Mouse (Mus musculus) myocyte (in vitro differentiated cells): ENCODE data around the gene Ddx6. TPM values are rescaled to one million over a fixed set of nuclear protein-coding genes. Genes with fewer than 3 reads are reported as not detected.
A peak's percentile ranks its signal among the peaks of the same experiment; 100 is the strongest.
"Not testable (repeated sequence)": the region's sequence is repeated elsewhere in the genome, so short reads cannot be mapped to it uniquely, and the experiment has no call there.

Source experiments
- H3K27me3 ChIP-seq: one replicate; pipeline ENCODE4 v1.6.1; 2011; ENCODE audit not compliant: control insufficient read depth, insufficient read depth, insufficient read length
- H3K36me3 ChIP-seq: one replicate; pipeline ENCODE4 v1.6.1; 2011; ENCODE audit not compliant: control insufficient read depth, insufficient read depth
- H3K4me2 ChIP-seq: one replicate; pipeline ENCODE4 v1.6.1; 2011; ENCODE audit warnings: low read depth, control low read depth
- H3K4me3 ChIP-seq: one replicate; pipeline ENCODE4 v1.5.1; 2011; ENCODE audit warnings: mild to moderate bottlenecking, control low read depth, moderate library complexity
- H3K79me2 ChIP-seq: one replicate; pipeline ENCODE4 v1.6.1; 2011; ENCODE audit not compliant: control insufficient read depth, insufficient read depth
- H3ac ChIP-seq: one replicate; pipeline ENCODE4 v1.6.1; 2011; ENCODE audit not compliant: control insufficient read depth, insufficient read length
- CEBPB ChIP-seq: IDR thresholded peaks from 2 replicates; pipeline ENCODE4 v1.6.1; 2011; ENCODE audit warnings: mild to moderate bottlenecking, moderate library complexity; ENCODE audit not compliant: poor library complexity, insufficient read depth, severe bottlenecking
- E2F4 ChIP-seq: IDR thresholded peaks from one replicate; pipeline ENCODE4 v1.6.1; 2011; ENCODE audit warnings: mild to moderate bottlenecking, control low read depth, moderate library complexity; ENCODE audit not compliant: insufficient read depth
- MAX ChIP-seq: IDR thresholded peaks from one replicate; pipeline ENCODE4 v1.6.1; 2011; ENCODE audit warnings: low read depth, mild to moderate bottlenecking, control low read depth
- MYOD1 ChIP-seq, 3 experiments: IDR thresholded peaks; one replicate each; pipeline ENCODE4 v1.6.1; 2011; ENCODE audit warnings: control low read depth in 2 of 3, low read depth in 2 of 3, mild to moderate bottlenecking in 2 of 3, moderate library complexity in 1 of 3; ENCODE audit not compliant: insufficient read length in 2 of 3, control insufficient read depth in 1 of 3
- MYOG ChIP-seq, 3 experiments: IDR thresholded peaks; one replicate each; pipeline ENCODE4 v1.6.1; 2011; ENCODE audit warnings: control low read depth in 2 of 3, low read depth in 2 of 3, mild to moderate bottlenecking in 2 of 3; ENCODE audit not compliant: insufficient read length in 2 of 3, control insufficient read depth in 1 of 3, insufficient read depth in 1 of 3
- POLR2A ChIP-seq: IDR thresholded peaks from one replicate; pipeline ENCODE4 v1.6.1; 2011; ENCODE audit warnings: low read depth, mild to moderate bottlenecking, control low read depth, moderate library complexity; ENCODE audit not compliant: insufficient read length
- POLR2AphosphoS2 ChIP-seq: IDR thresholded peaks from one replicate; pipeline ENCODE4 v1.6.1; 2011; ENCODE audit warnings: low read depth, control low read depth; ENCODE audit not compliant: insufficient read length
- REST ChIP-seq: IDR thresholded peaks from one replicate; pipeline ENCODE4 v1.6.1; 2011; ENCODE audit warnings: mild to moderate bottlenecking, control low read depth, moderate library complexity; ENCODE audit not compliant: insufficient read depth, insufficient read length
- SRF ChIP-seq: IDR thresholded peaks from one replicate; pipeline ENCODE4 v1.6.1; 2011; ENCODE audit warnings: low read depth; ENCODE audit not compliant: control insufficient read depth, insufficient read length
- TCF12 ChIP-seq: IDR thresholded peaks from one replicate; pipeline ENCODE4 v1.6.1; 2011; ENCODE audit warnings: mild to moderate bottlenecking, control low read depth; ENCODE audit not compliant: poor library complexity, insufficient read depth, severe bottlenecking
- TCF3 ChIP-seq: IDR thresholded peaks from one replicate; pipeline ENCODE4 v1.6.1; 2011; ENCODE audit warnings: low read depth, control low read depth; ENCODE audit not compliant: insufficient read length
- USF1 ChIP-seq: IDR thresholded peaks from one replicate; pipeline ENCODE4 v1.6.1; 2011; ENCODE audit warnings: low read depth, mild to moderate bottlenecking, control low read depth, moderate library complexity
- polyA plus RNA-seq: library from polyadenylated mRNA; unstranded; fragments of >200 nt; fragmentation: generic; extraction: Trizol; gene quantifications from one replicate; pipeline ENCODE4 v1.2.1, GENCODE M21; 2012; ENCODE audit warnings: missing spikeins

Gene Ddx6
- polyA plus RNA-seq, 1 experiment = 25.8 TPM

GRCm38 (mm10) chr9:44604290-44604778 lies 358 bp upstream of the Ddx6 start:
- H3ac ChIP-seq = peak overlapping the region; percentile 94
- TF ChIP-seq REST = no peak
- no peak for TF ChIP-seq USF1
- peak; percentile 71 for TF ChIP-seq POLR2A
- peak in 1 of 3 experiments; percentile 44 for TF ChIP-seq MYOG (IDR thresholded peaks at IDR 0.05; ENCODE audit: control insufficient read depth in 1 of 3, insufficient read depth in 1 of 3, insufficient read length in 2 of 3, low read depth in 2 of 3)
- TF ChIP-seq E2F4 = no peak
- TF ChIP-seq TCF3 = no peak
- no peak for TF ChIP-seq SRF
- peak in 1 of 3 experiments; percentile 36 for TF ChIP-seq MYOD1 (IDR thresholded peaks at IDR 0.05; ENCODE audit: control insufficient read depth in 1 of 3, insufficient read length in 2 of 3, low read depth in 2 of 3)
- peak; percentile 8 for TF ChIP-seq POLR2AphosphoS2
- TF ChIP-seq CEBPB = no peak
- TF ChIP-seq TCF12 = no peak
- no peak for TF ChIP-seq MAX
- H3K4me2 ChIP-seq = peak overlapping the region; percentile 94
- H3K36me3 ChIP-seq = peaks cover 19% of the 10 kb centered on the region
- no peaks in the 10 kb centered on the region for H3K27me3 ChIP-seq
- peak overlapping the region; percentile 98 for H3K4me3 ChIP-seq
- H3K79me2 ChIP-seq = peaks cover 66% of the 10 kb centered on the region

DNA sequence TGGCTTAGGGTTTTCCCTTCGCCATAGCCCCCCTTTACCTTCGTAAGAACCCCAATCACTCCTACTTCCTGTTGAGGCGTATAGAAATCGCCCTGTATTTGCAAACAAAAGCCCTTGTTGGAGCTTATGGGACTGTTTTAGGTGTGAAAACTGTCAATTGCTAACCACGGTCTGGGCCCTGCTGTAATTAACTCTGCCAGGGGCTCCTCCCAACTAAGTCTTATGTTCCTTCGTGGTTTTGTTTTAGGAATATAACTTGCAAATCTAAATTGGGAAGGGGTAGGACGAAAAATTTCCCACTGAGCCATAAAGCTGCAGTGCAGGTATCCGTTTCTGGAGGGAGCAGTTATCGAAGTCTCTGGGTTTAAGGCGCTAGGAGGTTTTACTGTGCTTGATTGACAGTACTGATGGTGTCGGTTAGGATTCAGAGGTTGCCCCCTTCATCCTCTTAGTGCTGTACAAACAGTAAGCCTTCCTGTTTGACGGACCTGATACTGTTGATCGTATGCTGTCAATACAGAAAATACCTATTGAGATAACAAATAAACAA lies 999 bp downstream of the Ddx6 start:
- Histone ChIP-seq H3K4me2 (peak overlapping the region; percentile 69), H3K4me3 (peak overlapping the region; percentile 98), H3K36me3 (peaks cover 30% of the 10 kb centered on the region), H3ac (peak overlapping the region; percentile 94), H3K79me2 (peaks cover 79% of the 10 kb centered on the region), H3K27me3 (no peaks in the 10 kb centered on the region)
- TF ChIP-seq TCF12 (no peak), SRF (no peak), TCF3 (no peak), POLR2A (no peak), MYOD1 (IDR thresholded peaks at IDR 0.05; ENCODE audit: control insufficient read depth in 1 of 3, insufficient read length in 2 of 3, low read depth in 2 of 3) (no peak), MAX (no peak), CEBPB (no peak), MYOG (IDR thresholded peaks at IDR 0.05; ENCODE audit: control insufficient read depth in 1 of 3, insufficient read depth in 1 of 3, insufficient read length in 2 of 3, low read depth in 2 of 3) (no peak), REST (no peak), POLR2AphosphoS2 (no peak)

- no peak for TF ChIP-seq TCF3
- TF ChIP-seq MYOG (IDR thresholded peaks at IDR 0.05; ENCODE audit: control insufficient read depth in 1 of 3, insufficient read depth in 1 of 3, insufficient read length in 2 of 3, low read depth in 2 of 3) = no peak
- peaks cover 89% of the 10 kb centered on the region for H3K79me2 ChIP-seq
Observed at GRCm38 (mm10) chr9:44606646-44607045, 2.0 kb downstream of the Ddx6 start.

DNA sequence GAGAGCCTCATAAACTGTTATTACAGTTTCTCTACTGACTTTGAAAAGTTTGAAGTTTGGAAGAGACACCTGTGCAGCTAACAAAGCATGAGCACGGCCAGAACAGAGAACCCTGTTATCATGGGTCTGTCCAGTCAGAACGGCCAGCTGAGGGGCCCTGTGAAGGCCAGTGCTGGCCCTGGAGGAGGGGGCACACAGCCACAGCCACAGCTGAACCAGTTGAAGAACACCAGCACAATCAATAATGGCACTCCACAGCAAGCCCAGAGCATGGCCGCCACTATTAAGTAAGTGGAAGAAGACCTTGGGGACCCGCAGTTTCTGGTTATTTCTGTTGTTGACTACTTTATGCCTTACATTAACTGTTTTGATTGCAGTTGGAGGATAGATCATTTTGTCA lies 2.6 kb downstream of the Ddx6 start:
- H3K4me2 ChIP-seq = peak overlapping the region; percentile 69
- peaks cover 30% of the 10 kb centered on the region for H3K36me3 ChIP-seq
- no peak for TF ChIP-seq POLR2AphosphoS2
- no peak overlapping the region for H3ac ChIP-seq
- H3K27me3 ChIP-seq = no peaks in the 10 kb centered on the region
- no peak overlapping the region for H3K4me3 ChIP-seq
- H3K79me2 ChIP-seq = peaks cover 92% of the 10 kb centered on the region

More at GRCm38 (mm10) chr9:44606646-44607045, 2.0 kb downstream of the Ddx6 start:
- peak overlapping the region; percentile 69 for H3K4me2 ChIP-seq
- H3K36me3 ChIP-seq = peaks cover 30% of the 10 kb centered on the region
- peak overlapping the region; percentile 98 for H3K4me3 ChIP-seq
- H3K27me3 ChIP-seq = no peaks in the 10 kb centered on the region
- no peak overlapping the region for H3ac ChIP-seq

GRCm38 (mm10) chr9:44610371-44610770 lies 5.7 kb downstream of the Ddx6 start:
- TF ChIP-seq MYOD1 (IDR thresholded peaks at IDR 0.05; ENCODE audit: control insufficient read depth in 1 of 3, insufficient read length in 2 of 3, low read depth in 2 of 3) (no peak), MAX (no peak), MYOG (IDR thresholded peaks at IDR 0.05; ENCODE audit: control insufficient read depth in 1 of 3, insufficient read depth in 1 of 3, insufficient read length in 2 of 3, low read depth in 2 of 3) (no peak), SRF (no peak), POLR2AphosphoS2 (no peak), E2F4 (no peak), USF1 (no peak), REST (no peak), TCF12 (no peak), POLR2A (no peak), CEBPB (no peak), TCF3 (no peak)
- no peaks in the 10 kb centered on the region for H3K27me3 ChIP-seq
- no peak overlapping the region for H3K4me2 ChIP-seq
- no peak overlapping the region for H3ac ChIP-seq
- peaks cover 100% of the 10 kb centered on the region for H3K79me2 ChIP-seq
- no peak overlapping the region for H3K4me3 ChIP-seq
- peaks cover 57% of the 10 kb centered on the region for H3K36me3 ChIP-seq

GRCm38 (mm10) chr9:44613081-44613480 lies 8.4 kb downstream of the Ddx6 start:
- not testable (repeated sequence) for H3ac ChIP-seq, H3K4me2 ChIP-seq, H3K27me3 ChIP-seq, H3K4me3 ChIP-seq
- H3K79me2 ChIP-seq = peaks cover 99% of the 10 kb centered on the region
- H3K36me3 ChIP-seq = peaks cover 68% of the 10 kb centered on the region
